Mouse (Mus musculus): ENCODE measurements around the gene Gsdma2. TPM values are rescaled to one million over a fixed set of nuclear protein-coding genes. Genes with fewer than 3 reads are reported as not detected.
"Not testable (repeated sequence)": the region's sequence is repeated elsewhere in the genome, so short reads cannot be mapped to it uniquely, and the experiment has no call there.

Gene Gsdma2
- polyA plus RNA-seq (2012; rRNA removed) = not detected in 2 replicates

DNA sequence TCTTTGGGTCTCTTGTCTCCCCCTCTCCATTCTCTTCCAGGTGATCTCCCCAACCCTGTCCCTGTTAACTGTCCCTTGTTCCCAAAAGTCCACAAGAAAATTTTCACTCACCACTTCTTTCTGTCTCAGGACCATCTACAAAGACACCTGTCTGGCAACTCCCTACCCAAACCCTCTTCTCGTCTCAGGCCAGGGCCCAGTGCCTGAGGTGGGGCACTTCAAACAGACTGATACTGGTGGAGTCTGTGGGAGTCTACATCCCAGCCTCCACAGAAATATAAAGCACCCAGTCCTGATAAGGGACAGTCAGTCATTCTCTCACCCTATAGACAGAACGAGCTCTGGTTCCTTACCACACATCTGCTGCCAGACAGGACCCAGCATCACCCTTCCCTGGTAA lies at the start of gene Gsdma2:
TSS of gene Gsdma2 (plus strand) at position 301 of the 400 bp plus-strand sequence.
- DNase-seq (ENCODE audit: low read depth) = no peak

- DNase-seq (ENCODE audit: low read depth) = no peak
Observed at GRCm38 (mm10) chr11:98597363-98597762, 49.2 kb upstream of the Gsdma2 start.

- DNase-seq (ENCODE audit: low read depth) = no peak
Observed at GRCm38 (mm10) chr11:98597991-98598390, 48.6 kb upstream of the Gsdma2 start, which contains the start of gene Lrrc3c. Gene Lrrc3c (plus strand): TSS chr11:98598291.

GRCm38 (mm10) chr11:98598851-98599290 lies 47.7 kb upstream of the Gsdma2 start:
- DNase-seq (ENCODE audit: low read depth) = no peak

DNA sequence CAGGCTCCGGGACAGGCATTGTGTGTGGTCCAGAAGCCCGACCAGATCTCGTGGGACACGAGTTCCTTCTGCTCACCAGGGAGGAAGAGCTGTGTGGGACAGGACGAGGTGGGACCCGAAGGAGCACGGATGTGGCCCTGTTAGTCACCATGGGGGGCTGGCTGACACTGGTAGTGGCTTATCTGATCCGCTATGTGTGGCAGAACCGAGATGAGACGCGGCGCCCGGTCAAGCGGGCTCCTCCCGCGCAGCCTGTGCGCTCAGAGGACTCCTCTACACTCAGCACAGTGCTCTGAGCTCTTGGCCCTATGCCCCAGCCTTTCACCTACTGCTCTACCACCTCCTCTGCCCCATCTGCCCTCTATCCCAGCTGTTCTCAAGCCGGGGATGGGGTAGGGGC lies 47.3 kb upstream of the Gsdma2 start:
- no peak for DNase-seq (ENCODE audit: low read depth)

DNA sequence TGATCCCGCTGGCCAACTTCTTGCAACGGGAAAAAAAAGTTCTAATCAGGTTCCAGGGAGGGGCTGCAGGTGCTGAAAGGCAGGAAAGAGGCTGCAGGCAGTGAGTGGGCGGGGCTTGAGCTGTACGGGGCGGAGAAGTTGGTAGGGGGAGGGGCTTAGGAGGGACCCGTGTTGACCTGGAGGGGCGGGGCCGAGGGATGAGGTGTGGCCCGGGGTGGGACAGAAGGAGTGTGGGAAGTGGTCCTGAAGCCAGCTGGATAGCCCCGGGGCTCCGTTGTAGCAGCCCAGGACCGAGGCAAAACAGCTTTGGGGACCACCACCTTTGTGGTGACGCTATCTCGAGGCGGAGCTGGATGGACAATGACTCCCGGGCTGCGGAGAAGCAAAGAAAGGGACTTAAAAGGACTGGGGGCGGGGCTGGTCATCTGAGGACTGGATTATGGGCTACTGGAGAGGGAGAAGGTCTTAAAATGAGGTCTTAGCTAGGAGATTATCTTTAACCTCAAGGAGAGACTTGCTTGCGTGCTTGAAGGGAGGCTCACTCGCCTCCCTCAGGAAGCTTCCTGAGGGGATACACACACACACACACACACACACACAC lies 44.4 kb upstream of the Gsdma2 start:
- DNase-seq (ENCODE audit: low read depth) = no peak

DNA sequence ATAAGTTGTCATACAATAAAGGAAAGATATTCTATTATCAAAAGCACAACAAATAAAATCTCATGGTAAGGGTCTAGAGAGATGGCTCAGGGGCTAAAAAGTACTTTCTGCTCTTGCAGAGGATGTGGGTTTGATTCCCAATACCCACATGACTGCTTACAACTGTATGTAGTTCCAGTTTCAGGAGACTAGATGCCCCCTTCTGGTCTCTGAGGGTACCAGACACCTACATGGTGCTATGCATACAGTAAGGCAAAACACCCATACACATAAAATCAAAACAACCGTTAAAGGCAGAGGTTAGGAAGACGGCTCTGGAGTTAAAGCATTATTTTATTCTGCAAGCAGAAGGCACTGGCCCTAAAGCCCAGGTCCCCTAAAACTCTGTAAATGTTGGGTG lies 42.6 kb upstream of the Gsdma2 start:
- DNase-seq (ENCODE audit: low read depth) = no peak

GRCm38 (mm10) chr11:98604911-98605310 lies 41.6 kb upstream of the Gsdma2 start:
- DNase-seq (ENCODE audit: low read depth) = not testable (repeated sequence)

DNA sequence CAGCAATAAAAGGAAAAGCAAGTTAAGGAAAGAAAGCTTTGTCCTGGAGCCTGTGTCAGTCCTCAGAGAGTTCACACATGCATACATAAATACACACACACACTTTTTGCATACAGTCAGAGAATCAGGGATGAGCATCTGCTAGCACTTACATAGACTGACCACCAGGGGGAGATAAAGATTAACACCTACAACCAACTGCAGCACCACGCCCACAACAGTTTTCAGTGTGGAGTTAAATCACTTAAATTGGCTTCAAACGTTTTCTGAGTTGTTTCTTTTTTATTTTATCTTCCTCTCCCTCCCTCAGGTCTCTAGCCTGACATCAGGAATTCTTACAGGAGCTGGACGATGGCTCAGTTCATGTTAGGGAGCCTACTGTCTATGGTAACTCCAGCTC lies 39.8 kb upstream of the Gsdma2 start:
- DNase-seq (ENCODE audit: low read depth) = no peak

- DNase-seq (ENCODE audit: low read depth) = no peak
Observed at GRCm38 (mm10) chr11:98620791-98621190, 25.8 kb upstream of the Gsdma2 start.

- DNase-seq (ENCODE audit: low read depth) = not testable (repeated sequence)
Observed at GRCm38 (mm10) chr11:98623981-98624380, 22.6 kb upstream of the Gsdma2 start.

GRCm38 (mm10) chr11:98624381-98624780 lies 22.2 kb upstream of the Gsdma2 start:
- not testable (repeated sequence) for DNase-seq (ENCODE audit: low read depth)

DNA sequence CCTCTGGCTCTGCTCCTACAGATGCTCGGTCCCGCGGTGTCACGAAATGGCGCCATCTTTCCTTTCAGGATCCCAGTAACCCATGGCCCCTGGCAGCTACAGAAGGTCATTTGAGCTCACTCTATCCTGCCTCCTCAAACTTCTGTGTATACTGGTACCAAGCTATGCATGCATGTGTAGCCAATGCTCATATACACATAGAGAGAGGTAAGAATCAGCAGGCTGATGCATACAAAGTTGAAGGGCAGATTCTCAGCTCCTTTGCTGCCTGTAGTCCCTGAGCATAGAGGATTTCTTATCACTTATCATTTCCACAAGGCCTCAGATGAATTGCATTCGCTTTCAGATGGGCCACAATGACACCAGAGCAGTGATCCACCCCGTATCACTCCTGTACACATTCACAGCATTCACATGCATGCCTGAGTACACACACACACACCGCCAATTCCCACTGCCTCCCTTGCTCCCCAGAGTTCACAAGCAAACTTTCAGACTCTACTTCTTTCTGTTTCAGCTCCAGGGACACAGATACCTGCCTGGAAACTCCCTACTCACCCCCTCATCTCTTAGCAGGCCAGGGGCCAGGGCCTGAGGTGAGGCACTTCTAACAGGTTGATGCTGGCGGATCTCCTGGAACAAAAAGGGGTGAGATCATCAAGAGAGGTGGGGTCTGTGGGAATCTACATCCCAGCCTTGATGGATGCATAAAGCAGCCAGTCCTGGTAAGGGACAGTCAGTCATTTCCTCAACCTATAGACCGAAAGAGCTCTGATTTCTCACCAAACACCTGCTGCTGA lies 20.7 kb upstream of the Gsdma2 start, which contains the start of the genes Gm12355 and Gsdma3:
TSS of gene Gm12355 (minus strand) at position 51 of the 800 bp plus-strand sequence.
TSS of gene Gsdma3 (plus strand) at position 750 of the 800 bp plus-strand sequence.
- DNase-seq (ENCODE audit: low read depth) = no peak

GRCm38 (mm10) chr11:98628706-98629105 lies 17.9 kb upstream of the Gsdma2 start:
- DNase-seq (ENCODE audit: low read depth) = no peak

GRCm38 (mm10) chr11:98630646-98631045 lies 15.9 kb upstream of the Gsdma2 start:
- peak; percentile 54 for DNase-seq (ENCODE audit: low read depth)

DNA sequence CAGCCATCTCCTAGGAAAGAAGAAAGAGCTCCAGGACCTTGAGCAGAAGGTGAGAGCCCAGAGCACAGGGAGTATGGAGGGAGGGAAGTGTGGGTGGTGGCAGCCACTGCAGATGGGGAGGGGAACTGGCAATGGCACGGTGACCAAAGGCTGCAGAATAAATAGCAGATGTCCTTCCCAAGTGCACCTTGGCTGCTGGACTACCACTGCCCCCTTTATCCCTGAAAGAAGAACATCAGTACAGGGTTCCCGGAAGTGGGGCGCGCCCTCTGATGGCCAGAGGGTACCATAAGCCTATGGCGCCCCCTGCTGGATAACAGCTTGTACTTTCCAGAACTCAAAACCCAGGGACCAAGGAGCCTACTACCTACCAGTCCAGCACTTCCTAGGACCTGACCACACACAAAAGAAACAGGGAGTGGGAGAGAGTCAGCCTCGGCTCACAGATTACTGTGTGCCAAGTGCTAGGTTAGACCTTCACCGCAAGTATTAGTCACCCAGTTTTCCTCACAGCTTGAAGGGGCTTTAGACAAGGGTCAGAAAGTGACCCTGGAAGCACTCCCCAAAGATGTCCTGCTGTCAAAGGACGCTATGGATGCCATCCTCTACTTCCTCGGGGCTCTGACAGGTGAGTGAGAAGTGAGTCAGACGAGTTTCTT lies 11.1 kb upstream of the Gsdma2 start:
- DNase-seq (ENCODE audit: low read depth) = not testable (repeated sequence)

- no peak for DNase-seq (ENCODE audit: low read depth)
Observed at GRCm38 (mm10) chr11:98637501-98637900, 9.1 kb upstream of the Gsdma2 start.

- no peak for DNase-seq (ENCODE audit: low read depth)
Observed at GRCm38 (mm10) chr11:98640091-98640490, 6.5 kb upstream of the Gsdma2 start.

DNA sequence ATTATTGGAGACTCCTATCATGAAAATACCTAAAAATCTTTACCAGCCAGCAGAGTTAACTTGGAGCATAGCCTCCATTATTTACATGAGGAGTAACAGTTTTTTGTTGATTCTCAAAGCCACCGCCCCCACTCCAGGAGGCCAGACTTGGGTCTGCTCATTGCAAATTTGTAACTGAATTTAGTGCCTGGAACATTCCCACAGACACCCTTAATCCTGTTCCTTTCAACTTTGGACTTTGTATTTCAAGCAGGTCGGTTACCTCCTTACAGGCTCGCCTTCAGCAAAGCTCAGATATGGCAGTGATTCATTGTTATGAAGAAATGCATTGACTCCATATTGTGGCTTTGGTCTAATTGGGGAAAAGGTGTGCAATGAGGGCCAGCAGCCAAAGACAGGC lies 1.8 kb upstream of the Gsdma2 start:
- no peak for DNase-seq (ENCODE audit: low read depth)

DNA sequence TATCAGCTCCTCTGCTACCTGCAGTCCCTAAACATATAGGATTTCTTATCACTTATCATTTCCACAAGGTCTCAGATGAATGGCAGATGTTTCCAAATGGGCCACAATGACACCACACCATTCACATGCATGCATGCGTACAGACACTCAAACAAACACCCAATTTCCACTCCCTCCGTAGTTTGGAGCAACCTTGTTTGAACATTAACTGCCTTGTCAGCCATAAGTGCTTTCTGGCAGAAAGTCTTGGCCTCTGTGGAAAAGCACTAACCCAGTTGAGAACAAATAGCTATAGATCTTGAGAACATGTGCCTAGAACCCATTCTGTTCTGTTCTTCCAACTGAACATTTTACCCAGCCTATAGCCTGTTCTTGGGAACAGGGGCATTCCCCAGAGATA lies 613 bp upstream of the Gsdma2 start:
- DNase-seq (ENCODE audit: low read depth) = no peak

DNA sequence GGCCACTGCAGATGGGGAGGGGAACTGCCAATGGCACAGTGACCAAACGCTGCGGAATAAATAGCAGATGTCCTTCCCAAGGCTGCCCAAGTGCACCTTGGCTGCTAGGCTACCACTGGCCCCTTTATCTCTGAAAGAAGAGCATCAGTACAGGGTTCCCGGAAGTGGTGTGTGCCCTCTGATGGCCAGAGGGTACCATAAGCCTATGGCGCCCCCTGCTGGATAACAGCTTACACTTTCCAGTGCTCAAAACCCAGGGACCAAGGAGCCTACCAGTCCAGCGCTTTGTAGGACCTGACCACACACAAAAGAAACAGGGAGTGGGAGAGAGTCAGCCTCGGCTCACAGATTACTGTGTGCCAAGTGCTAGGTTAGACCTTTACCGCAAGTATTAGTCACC lies 8.5 kb downstream of the Gsdma2 start:
- DNase-seq (ENCODE audit: low read depth) = not testable (repeated sequence)

DNA sequence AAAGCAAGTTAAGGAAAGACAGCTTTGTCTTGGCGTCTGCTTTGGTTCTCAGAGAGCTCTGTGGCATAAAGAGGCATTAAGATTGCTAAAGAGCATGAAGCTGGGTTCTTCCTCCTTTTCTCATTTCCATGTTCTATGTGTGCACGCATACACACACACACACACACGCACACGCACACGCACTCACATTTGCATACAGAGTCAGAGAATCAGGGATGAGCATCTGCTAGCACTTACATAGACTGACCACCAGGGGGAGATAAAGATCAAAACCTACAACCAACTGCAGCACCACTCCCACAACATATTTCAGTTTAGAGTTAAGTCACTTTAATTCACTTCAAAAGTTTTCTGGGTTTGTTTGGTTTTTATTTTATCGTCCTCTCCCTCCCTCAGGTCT lies 14.0 kb downstream of the Gsdma2 start:
- DNase-seq (ENCODE audit: low read depth) = no peak

Measured in gonadal fat pad, adult 2 months (tissue).